Mouse (Mus musculus) spleen, adult 18-20 months (tissue): ENCODE measurements around the gene C2cd6.

ENCODE experiments used
- DNase-seq, 2 experiments: peaks; one replicate each; pipeline ENCODE4 v3.0.0; 2022; ENCODE audit warnings: mixed read lengths in 2 of 2

Gene C2cd6

GRCm38 (mm10) chr1:59094705-59095104, at the start of gene C2cd6:
Gene C2cd6, minus strand, starts transcription at chr1:59094900.
- no peak for DNase-seq

- peak; percentile 32 to 72 for DNase-seq
These were observed 48.1 kb upstream of the C2cd6 start for GRCm38 (mm10) chr1:59142809-59143208.

DNA sequence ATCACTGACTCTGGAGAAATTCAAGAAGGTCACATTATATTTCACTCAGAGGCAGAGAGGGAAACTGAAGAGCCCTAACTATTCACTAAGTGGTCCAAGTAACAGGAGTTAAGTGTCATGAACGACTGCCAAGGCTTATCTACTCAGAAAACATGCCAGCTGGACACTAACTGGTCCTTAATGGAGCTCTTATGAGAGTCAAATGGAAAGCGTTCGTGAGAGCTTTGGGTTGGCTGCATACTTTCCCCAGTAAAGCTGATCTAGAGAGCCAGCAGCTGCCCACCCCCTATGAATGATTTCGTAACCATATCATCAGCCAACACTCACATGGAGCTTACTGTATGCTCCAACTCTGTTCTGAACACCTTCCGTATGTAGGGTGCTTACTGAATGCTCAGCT, 39.7 kb upstream of the C2cd6 start:
- no peak for DNase-seq

DNA sequence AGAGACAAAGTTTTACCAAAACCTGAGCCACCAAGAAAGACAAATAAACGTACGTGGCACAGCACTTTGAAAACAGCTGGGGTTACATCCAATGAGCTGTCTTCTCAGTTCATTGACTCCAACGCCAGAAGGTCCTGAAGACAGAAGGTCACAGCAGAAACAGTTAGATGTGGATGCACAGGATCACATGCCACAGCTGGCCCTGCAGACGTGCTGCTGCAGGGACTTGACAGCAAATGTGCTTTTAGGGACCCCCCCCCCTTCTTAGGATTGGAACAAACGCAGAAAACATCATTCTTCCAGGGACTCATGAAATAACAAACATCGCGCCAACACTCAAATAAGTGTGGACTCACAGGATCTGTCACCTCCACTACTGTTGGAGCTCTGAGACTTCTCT, 34.2 kb upstream of the C2cd6 start:
- no peak for DNase-seq

- no peak for DNase-seq
These were observed 30.9 kb upstream of the C2cd6 start for GRCm38 (mm10) chr1:59125558-59125957.

- DNase-seq = peak; percentile 84 to 86
These were observed 25.2 kb upstream of the C2cd6 start, which contains the start of gene Tmem237 for GRCm38 (mm10) chr1:59119720-59120457. Gene Tmem237, minus strand, starts transcription at chr1:59120408.

- no peak for DNase-seq
These were observed 15.8 kb upstream of the C2cd6 start for GRCm38 (mm10) chr1:59110524-59110923.

DNA sequence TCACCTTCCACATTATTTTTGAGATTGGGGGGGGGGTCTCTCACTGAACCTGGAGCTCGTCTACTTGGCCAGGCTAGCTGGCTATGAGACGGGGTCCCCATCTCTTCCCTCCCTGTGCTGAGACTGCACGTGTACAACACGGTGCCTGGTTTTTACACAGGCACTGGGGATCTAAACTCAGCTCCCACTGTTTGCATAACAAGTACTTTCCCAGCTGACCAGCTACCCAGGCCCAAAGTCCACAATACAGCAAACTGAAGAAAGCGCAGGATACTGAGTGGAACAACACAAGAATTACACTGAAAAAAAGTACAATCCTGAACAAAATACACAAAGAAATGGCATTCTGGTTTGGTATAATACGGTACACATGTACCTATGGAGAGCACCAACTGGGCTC, 7.4 kb upstream of the C2cd6 start:
- no peak for DNase-seq

- no peak for DNase-seq
These were observed 6.3 kb upstream of the C2cd6 start for GRCm38 (mm10) chr1:59101020-59101419.

- peak in 1 of 2 experiments; percentile 2 for DNase-seq
These were observed 23.8 kb downstream of the C2cd6 start for GRCm38 (mm10) chr1:59070867-59071266.

DNA sequence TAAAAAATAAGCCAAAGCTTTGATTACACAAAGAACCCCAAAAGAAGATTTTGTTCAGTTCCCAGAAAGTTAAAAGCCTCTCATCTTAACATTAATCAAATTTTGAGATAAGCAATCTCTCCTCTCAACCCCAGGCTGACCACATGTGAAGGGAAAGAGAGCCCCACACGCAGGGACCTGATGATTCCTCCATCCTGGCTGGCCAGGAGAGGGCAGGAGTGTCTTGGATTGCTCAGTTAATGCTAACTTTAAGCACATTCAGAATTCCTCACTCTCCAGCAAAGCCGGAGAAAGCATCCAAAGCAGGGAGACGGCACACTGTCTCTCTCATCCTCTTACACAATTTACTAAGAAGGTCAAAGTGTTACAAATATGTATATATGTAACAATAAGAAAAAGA, 26.7 kb downstream of the C2cd6 start:
- no peak for DNase-seq

DNA sequence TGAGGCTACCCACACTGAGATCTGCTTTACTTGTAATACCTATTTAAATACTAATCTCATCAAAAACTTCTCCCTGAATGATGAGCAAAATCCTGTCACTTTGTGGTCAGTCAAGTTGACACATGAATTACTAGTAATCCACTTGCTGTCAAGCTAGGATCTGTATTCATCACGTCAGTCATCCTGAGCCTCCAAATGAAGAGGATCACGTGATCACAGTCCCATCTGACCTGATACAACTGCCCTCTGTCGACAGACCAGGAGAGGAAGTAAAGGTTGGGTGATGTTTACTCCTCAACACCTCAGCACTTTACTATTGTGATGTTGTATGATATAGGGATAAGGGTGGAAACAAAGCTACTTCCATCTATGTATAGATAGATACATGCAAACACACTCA, 31.0 kb downstream of the C2cd6 start:
- no peak for DNase-seq

GRCm38 (mm10) chr1:59056955-59057354, 37.7 kb downstream of the C2cd6 start:
- no peak for DNase-seq

GRCm38 (mm10) chr1:59051306-59051705, 43.4 kb downstream of the C2cd6 start:
- no peak for DNase-seq

- no peak for DNase-seq
These were observed 57.0 kb downstream of the C2cd6 start for GRCm38 (mm10) chr1:59037723-59038122.

- DNase-seq = no peak
These were observed 73.1 kb downstream of the C2cd6 start for GRCm38 (mm10) chr1:59021556-59021955.

DNA sequence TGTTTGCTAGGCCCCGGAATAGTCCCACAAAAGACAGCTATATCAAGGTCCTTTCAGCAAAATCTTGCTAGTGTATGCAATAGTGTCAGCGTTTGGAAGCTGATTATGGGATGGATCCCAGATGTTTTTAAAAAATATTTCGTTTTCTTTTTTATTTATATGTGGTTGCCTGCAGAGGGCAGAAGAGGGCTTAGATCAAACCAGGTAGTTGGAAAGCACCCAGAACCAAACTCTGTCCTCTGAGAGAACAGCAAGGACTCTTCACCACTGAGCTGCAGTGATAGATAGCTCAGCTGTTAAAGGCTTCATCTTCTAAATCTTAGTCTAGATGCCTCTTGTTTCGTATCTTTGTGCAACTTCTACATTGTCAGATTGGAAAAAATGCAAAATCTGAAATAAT, 85.5 kb downstream of the C2cd6 start:
- no peak for DNase-seq
